Mouse (Mus musculus) olfactory bulb, adult 2 months (tissue): ENCODE data around the gene Rbms1. TPM values are rescaled to one million over a fixed set of nuclear protein-coding genes. Genes with fewer than 3 reads are reported as not detected.

Experiments used
- H3K27ac ChIP-seq: fragments of 200-500 bp; 2 replicates; pipeline ENCODE4 v1.5.1; 2012; ENCODE audit warnings: low read depth, low read length; ENCODE audit not compliant: insufficient read depth
- H3K4me1 ChIP-seq: fragments of 200-500 bp; 2 replicates; pipeline ENCODE4 v1.6.1; 2012; ENCODE audit warnings: low read length; ENCODE audit not compliant: control insufficient read depth, insufficient read depth
- H3K4me3 ChIP-seq: fragments of 200-500 bp; 2 replicates; pipeline ENCODE4 v1.5.1; 2012; ENCODE audit warnings: mild to moderate bottlenecking, low read depth, low read length, moderate library complexity; ENCODE audit not compliant: insufficient read depth
- CTCF ChIP-seq: fragments of 200-500 bp; IDR thresholded peaks from 2 replicates; pipeline ENCODE4 v1.5.1; 2012; ENCODE audit warnings: low read depth, mild to moderate bottlenecking, low read length, moderate library complexity; ENCODE audit not compliant: insufficient read depth
- POLR2A ChIP-seq: fragments of 200-500 bp; IDR thresholded peaks from 2 replicates; pipeline ENCODE4 v1.6.1; 2012; ENCODE audit warnings: mild to moderate bottlenecking, low read depth, low read length, moderate library complexity; ENCODE audit not compliant: insufficient read depth
- WGBS: fragments of 180-500 bp; shearing (Covaris S2); methylation state at CpG from one replicate; pipeline ENCODE4 v1.1.7; 2018; 5-methylcytosine and 5-hydroxymethylcytosine counted together
- polyA plus RNA-seq: library from polyadenylated mRNA; stranded (reverse); fragments of >200 nt; gene quantifications from 2 replicates; pipeline ENCODE4 v1.2.4, GENCODE M21; 2012; ENCODE audit warnings: low replicate concordance; ENCODE audit not compliant: missing spikeins, insufficient read depth, insufficient read length

Rbms1 gene
- not detected in 2 replicates for polyA plus RNA-seq

DNA sequence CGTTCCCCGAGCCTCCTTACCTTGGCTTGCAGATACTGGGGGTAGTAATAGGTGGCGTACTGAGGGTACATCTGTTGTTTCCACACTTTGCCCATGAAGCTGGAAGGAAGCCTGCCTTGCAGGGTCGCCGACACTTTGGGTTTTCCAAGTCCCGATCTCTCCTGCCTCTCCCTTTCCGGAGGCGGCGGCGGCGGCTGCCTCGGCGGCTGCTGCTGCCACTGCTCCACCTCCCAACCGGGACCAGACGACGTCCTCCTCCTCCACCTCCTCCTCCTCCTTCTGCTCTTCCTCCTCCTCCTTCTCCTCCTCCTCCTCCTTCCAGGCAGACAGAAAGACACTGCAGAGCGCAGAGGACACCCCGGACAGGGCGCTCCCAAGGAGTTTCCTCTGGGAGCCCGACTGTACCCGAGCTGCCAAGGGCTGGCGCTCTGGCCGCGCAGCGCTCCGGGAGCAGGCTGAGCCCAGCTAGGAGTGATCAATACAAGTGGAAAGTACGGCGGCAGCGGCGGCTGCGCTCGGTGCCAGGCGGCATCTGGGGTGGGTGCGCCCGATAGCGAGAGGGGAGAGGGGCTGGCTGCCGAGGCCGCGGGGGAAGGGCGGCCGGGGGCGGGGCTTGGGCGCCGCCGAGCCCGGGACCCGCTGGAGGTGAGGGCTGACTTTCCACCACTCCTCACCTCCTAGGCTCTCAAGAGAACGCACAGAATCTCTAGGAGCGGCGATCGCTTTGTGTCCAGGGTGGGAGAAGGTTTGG lies at the start of gene Rbms1:
Gene Rbms1 (minus strand): TSS at position 522 of the 751 bp plus-strand sequence.
- Histone ChIP-seq H3K4me1 (peaks cover 6% of the 10 kb centered on the region), H3K4me3 (peak within 1 kb of the TSS; percentile 80), H3K27ac (peak within 1 kb of the TSS; percentile 46; the same call in 1 of the 2 replicates)
- no peak for TF ChIP-seq CTCF
- no peak for TF ChIP-seq POLR2A
- under 1% methylated on average over 50 of the region's 51 CpGs for whole genome bisulfite sequencing

DNA sequence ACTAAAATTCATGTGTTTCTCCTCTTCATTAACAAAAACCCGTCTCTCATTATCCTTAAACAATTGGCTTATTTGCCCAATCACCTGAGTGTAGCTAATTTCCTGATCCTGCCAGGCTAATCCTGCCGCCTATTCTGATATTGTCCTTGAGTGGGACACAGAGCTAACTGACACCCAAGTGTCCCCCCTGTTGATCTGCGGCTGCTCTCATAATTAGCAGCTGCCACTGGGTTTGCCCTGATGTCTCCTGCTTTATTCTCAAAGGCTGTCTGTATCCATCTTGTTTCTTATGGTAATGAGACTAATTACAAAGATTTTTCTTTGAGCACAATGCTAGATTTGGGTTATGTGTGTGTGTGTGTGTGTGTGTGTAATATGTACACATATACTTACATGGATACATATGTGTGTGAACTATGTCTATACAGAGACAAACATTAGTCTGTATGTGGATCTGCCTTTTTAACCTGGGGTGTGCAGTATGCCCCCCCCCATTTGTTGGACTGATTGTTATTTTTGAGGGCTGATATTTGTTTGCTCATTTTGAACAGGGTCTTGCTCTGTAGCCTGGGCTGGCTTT lies 49.3 kb upstream of the Rbms1 start:
- H3K4me1 ChIP-seq: no peaks in the 10 kb centered on the region
- WGBS: 53% methylated on average over 3 of the region's 3 CpGs
- no peak for TF ChIP-seq CTCF
- TF ChIP-seq POLR2A: no peak

DNA sequence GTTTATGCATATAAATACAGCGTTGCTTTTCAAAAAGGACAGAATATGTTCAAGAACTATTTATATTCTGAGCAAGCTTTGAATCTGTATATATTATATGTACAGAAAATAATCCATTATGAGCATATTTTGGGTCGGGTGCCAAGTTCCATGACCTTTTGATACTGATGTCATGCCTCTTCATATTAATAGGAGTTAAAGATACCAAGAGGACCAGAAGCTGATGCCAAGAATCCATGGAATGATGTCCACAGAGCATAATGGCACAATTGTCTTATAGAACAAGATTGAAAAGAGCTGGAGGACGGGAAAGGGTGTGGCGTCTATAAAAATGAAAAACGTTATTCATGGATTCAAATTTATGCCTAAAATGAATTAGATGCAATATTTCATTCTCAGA lies 23.3 kb upstream of the Rbms1 start:
- no peak for TF ChIP-seq CTCF
- no peak for TF ChIP-seq POLR2A
- WGBS: 84% methylated on average over 5 of the region's 5 CpGs
- Histone ChIP-seq H3K4me3 (no peak overlapping the region), H3K4me1 (no peaks in the 10 kb centered on the region), H3K27ac (no peak overlapping the region)

More for the DNA sequence above, 49.3 kb upstream of the Rbms1 start:
- H3K4me3 ChIP-seq: no peak overlapping the region
- no peak overlapping the region for H3K27ac ChIP-seq

DNA sequence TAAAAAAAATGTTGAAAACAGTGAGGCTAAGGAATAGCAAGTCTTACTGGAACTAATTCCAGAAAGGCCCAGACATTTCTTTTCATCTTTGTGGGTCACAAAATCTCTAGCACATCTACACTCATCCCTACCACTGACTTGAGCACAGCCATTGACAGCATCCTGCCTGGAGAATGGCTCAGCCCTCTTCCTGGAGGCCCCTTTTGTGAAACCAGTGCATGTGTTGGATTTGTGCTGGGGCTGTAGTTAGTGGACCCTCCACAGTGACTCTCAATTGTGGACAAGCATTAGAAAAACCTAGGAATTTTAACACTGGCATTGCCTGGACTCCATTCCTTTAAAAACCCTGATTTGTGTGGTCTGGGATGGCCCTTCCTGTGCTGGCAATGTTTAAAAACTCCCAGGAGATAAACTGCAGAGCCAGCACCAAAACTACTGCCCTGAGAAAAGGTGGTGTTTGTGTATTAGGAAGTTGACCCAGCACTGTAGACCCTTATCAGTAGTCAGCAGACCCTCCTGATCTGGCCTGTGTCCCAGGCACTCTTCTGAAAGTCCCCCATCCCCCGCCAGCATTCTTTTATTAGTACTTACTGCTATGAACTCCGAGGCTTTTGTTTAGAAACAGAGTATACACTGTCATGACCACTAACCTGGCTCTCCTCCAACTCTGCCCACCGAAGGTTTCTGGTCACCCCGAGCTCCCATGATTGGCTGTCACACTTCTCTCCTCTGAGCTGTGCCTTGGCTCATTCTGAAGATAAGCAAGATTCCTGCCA lies 15.7 kb upstream of the Rbms1 start:
- TF ChIP-seq POLR2A: no peak
- no peak for TF ChIP-seq CTCF
- no peaks in the 10 kb centered on the region for H3K4me1 ChIP-seq
- H3K4me3 ChIP-seq: no peak overlapping the region
- no peak overlapping the region for H3K27ac ChIP-seq
- 36% methylated on average over 4 of the region's 4 CpGs for WGBS

DNA sequence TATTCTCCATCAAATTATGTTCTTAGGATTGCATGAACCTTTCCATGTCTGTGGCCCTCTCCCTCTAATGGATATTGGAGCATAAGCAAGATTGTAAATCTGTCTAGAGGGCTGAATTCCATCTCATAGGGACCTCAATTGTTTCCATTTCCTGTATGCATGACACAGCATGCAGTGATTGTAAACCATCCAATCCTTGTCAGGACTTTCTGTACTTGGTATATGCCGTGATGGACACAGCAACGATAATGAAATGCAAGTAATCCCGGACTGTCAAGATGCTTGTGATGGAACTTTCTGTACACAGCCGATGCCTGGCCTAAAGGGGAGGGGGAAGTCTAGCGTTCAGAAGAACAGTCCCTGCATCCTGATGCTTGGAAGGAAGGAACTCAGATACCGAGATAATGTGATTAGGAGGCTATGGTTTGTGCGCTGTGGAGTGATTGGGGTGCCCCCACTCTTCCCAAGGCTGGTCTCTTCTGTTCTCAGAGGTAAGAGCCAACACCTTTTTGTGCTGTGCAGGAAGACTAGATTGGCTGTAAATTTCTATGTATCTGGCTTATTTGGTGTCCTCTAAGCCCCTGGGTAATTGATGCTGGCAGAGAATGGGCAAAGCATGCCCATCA lies 9.3 kb upstream of the Rbms1 start:
- WGBS: 80% methylated on average over 7 of the region's 7 CpGs
- no peaks in the 10 kb centered on the region for H3K4me1 ChIP-seq
- H3K27ac ChIP-seq: no peak overlapping the region
- H3K4me3 ChIP-seq: no peak overlapping the region
- TF ChIP-seq POLR2A (no peak), CTCF (no peak)

DNA sequence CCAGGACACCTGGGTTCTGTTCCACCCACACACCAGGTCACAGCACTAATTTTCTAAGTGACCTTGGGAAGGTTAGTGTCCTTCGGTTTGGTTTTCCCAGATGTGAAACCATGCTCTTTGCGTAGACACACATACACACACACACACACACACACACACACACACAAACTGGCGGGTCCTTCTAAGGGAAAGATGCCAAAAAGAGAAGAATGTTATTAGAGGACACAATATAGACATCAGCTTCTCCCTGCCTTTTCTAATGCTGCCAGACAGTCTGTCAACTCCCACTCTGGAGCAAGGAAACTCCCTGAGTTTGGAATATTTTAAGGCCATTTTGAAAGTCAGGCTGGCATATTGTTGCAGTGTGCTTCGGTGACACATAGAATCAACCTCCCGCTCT lies 624 bp upstream of the Rbms1 start:
- 0 out of 2 replicates have a peak overlapping the region, but pooled peaks have one; percentile 6 for H3K27ac ChIP-seq
- H3K4me3 ChIP-seq: peak overlapping the region; percentile 80
- TF ChIP-seq CTCF (no peak), POLR2A (no peak)
- 28% methylated on average over 5 of the region's 5 CpGs for WGBS
- H3K4me1 ChIP-seq: peaks cover 6% of the 10 kb centered on the region

DNA sequence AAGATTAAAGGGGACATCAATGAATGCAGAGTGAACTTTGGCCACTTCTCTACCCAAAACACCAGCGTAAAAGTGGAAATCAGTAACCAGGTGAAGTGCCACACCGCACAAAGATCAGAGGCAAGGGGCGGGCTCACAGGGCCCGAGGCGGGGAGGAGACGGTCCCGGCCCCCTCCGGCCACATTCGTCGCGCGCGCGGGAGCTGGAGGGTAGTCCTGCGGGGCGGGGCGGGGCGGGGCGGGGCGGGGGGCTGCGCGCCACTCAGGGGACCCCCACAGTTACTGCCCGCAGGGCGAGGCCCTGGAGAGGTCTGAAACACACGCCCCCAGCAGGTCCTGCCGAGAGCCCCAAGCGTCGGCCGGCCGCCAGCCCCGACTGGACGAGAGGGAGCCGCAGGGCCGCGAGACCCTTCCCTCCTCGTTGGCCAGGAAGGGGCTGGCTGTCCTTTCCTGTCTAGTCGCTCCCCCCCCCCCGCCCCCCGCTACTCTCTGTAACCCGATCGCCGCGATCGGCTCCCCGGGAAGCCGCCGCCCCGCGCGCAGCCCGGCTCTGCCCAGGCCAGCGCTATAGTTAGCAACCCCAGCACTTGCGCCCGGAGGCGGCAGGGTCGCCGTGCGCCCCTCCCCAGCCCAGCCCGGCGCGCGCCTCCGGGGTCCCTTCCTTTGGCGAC lies 856 bp downstream of the Rbms1 start:
- Histone ChIP-seq H3K27ac (0 out of 2 replicates have a peak overlapping the region, but pooled peaks have one; percentile 46), H3K4me1 (peaks cover 6% of the 10 kb centered on the region), H3K4me3 (peak overlapping the region; percentile 80)
- TF ChIP-seq CTCF (no peak), POLR2A (no peak)
- 2% methylated on average over 62 of the region's 64 CpGs for WGBS

DNA sequence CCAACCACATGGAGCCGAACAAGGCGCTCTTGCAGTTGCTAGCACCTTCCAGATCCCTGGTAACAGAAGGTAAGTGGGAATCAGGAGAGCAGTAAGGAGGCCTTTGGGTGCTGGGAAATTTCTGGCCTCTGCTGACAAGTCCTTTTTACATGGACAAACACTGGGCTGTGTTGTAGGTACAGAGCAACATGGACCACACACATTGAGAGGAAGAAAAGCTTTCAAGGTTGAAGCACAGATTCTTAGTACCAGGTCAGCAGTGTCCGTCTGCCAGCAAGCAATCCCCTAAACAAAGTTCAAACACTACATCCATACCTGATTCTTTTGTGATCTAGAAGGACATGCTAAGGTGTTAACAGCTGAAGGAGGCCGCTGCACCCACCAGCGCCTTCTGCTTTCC lies 1.7 kb downstream of the Rbms1 start:
- peaks cover 6% of the 10 kb centered on the region for H3K4me1 ChIP-seq
- TF ChIP-seq CTCF (no peak), POLR2A (no peak)
- 73% methylated on average over 5 of the region's 5 CpGs for WGBS
- no peak overlapping the region for H3K4me3 ChIP-seq
- H3K27ac ChIP-seq: no peak overlapping the region
